Mouse (Mus musculus) limb, embryonic 14.5 days (tissue): ENCODE measurements around the gene Lmtk2. TPM values are rescaled to one million over a fixed set of nuclear protein-coding genes. Genes with fewer than 3 reads are reported as not detected.

ENCODE experiments used
- ATAC-seq: fragments of 200-750 bp; cut with Nextera tagmentation; 2 replicates; pipeline ENCODE4 v1.8.0; 2017; ENCODE audit warnings: low read depth, moderate number of reproducible peaks, moderate TSS enrichment; ENCODE audit not compliant: low FRiP score
- DNase-seq: peaks from one replicate; pipeline ENCODE4 v3.0.0-alpha.2; 2015; ENCODE audit warnings: low spot score
- H3K27ac ChIP-seq: fragments of 300-500 bp; sonication (generic); replicated peaks from 2 replicates; pipeline ENCODE4 v1.5.1; 2014; ENCODE audit warnings: low read depth, mild to moderate bottlenecking, low read length, moderate library complexity, mixed read lengths
- H3K27me3 ChIP-seq: fragments of 300-500 bp; sonication (generic); 2 replicates; pipeline ENCODE4 v1.6.1; 2014; ENCODE audit warnings: low read length, mixed read lengths; ENCODE audit not compliant: control insufficient read depth, insufficient read depth
- H3K36me3 ChIP-seq: fragments of 300-500 bp; sonication (generic); 2 replicates; pipeline ENCODE4 v1.6.1; 2014; ENCODE audit warnings: mild to moderate bottlenecking, low read length, moderate library complexity, mixed read lengths; ENCODE audit not compliant: control insufficient read depth, insufficient read depth
- H3K4me1 ChIP-seq: fragments of 300-500 bp; sonication (generic); 2 replicates; pipeline ENCODE4 v1.6.1; 2014; ENCODE audit warnings: antibody characterized with exemption, low read length, mixed read lengths; ENCODE audit not compliant: control insufficient read depth, insufficient read depth
- H3K4me2 ChIP-seq: fragments of 300-500 bp; sonication (generic); replicated peaks from 2 replicates; pipeline ENCODE4 v1.6.1; 2014; ENCODE audit warnings: low read depth, mild to moderate bottlenecking, low read length, moderate library complexity; ENCODE audit not compliant: severe bottlenecking
- H3K4me3 ChIP-seq: fragments of 300-500 bp; sonication (generic); replicated peaks from 2 replicates; pipeline ENCODE4 v1.5.1; 2014; ENCODE audit warnings: low read length
- H3K9ac ChIP-seq: fragments of 300-500 bp; sonication (generic); 2 replicates; pipeline ENCODE4 v1.6.1; 2014; ENCODE audit warnings: mild to moderate bottlenecking, low read depth, low read length, moderate library complexity; ENCODE audit not compliant: severe bottlenecking
- H3K9me3 ChIP-seq: fragments of 300-500 bp; sonication (generic); 2 replicates; pipeline ENCODE4 v1.6.1; 2016; ENCODE audit warnings: low read length; ENCODE audit not compliant: control insufficient read depth
- POLR2A ChIP-seq: fragments of 200-500 bp; IDR thresholded peaks from 2 replicates; pipeline ENCODE4 v1.8.0; 2012; ENCODE audit warnings: inconsistent platforms, mild to moderate bottlenecking, moderate library complexity, borderline replicate concordance; ENCODE audit not compliant: insufficient read depth, insufficient read length; ENCODE audit errors: extremely low read depth
- WGBS: fragments of 180-500 bp; shearing (Covaris S2); extraction: QIAGEN DNeasy Blood & Tissue Kit; methylation state at CpG from one replicate; pipeline ENCODE4 v1.1.7; 2014; 5-methylcytosine and 5-hydroxymethylcytosine counted together
- polyA plus RNA-seq, 2 experiments: library from polyadenylated mRNA; depleted of rRNA in 1 of 2; stranded (reverse) in 1 of 2; unstranded in 1 of 2; fragments of >200 nt; fragmentation: Nextera tagmentation in 1 of 2; extraction: Ambion mirVana in 1 of 2; gene quantifications; 2 replicates each; pipeline versions ENCODE4 v1.2.1 to v1.2.3; 2012 to 2014

Lmtk2 gene
- polyA plus RNA-seq, 2 experiments = 3.6 to 8.2 TPM

DNA sequence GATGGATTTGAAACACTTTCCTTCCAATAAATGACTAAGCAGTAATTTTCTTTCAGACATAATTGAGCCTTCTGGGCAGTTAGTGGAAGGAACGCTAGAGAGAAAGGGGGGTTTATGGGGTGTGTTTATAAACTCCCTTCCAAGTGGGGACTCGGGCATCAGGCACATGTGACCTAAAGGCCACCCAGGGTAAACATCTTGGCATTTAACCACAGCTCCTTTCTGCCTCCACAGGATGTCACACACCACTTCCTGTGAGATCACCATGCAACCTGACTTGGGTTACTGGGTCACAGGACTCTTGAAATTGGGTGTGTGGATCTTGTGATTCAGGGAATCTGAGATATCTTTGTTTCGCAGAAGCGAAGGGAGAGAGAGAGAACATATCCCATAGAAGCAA is 121.1 kb downstream of the Lmtk2 start:
- H3K4me1 ChIP-seq = peaks cover 9% of the 10 kb centered on the region
- H3K9me3 ChIP-seq = no peaks in the 10 kb centered on the region
- no peak overlapping the region for H3K4me2 ChIP-seq
- no peak overlapping the region for H3K9ac ChIP-seq
- DNase-seq (no peak), ATAC-seq (no peak)
- H3K4me3 ChIP-seq = no peak overlapping the region
- TF ChIP-seq POLR2A = no peak
- no peaks in the 10 kb centered on the region for H3K27me3 ChIP-seq
- no peak overlapping the region for H3K27ac ChIP-seq
- H3K36me3 ChIP-seq = peaks cover 12% of the 10 kb centered on the region; the same call in 1 of the 2 replicates
- WGBS = 54% methylated on average over 4 of the region's 4 CpGs

DNA sequence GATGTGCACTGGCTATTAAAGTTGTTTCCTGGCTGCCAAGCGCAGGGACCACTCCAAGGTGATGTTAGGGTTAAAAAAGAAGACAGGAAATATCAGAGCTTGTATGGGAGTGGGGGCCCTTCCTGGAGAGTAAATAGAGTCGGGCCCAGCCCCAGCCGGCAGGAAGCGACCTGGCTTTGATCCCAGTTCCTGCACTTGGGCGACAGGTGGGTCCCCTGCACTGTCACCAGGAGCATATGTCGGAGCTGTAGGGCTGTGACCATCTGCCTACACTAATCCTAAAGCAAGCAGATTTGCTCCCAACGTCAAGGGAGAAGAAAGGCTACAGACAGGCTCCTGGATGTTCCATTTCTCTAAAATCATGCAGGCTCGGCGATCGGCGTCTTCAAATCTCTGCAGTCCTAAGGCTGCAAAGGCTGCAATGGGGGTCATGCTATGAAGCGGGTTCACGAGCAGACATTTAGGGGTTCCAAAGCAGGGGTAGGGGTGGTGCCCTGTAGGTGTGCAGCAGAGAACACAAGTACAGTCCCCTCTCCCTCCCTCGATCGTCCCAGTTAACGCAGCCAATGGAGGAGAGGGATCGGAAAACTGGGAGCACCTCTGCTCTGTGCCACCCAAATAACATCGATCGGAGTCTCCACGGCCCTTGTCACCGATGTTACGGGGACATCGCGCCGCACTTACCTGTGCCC is 122.7 kb downstream of the Lmtk2 start:
- Histone ChIP-seq H3K36me3 (peaks cover 5% of the 10 kb centered on the region; the same call in 1 of the 2 replicates), H3K9me3 (no peaks in the 10 kb centered on the region), H3K4me2 (peak overlapping the region; percentile 85), H3K27ac (no peak overlapping the region), H3K4me1 (peaks cover 9% of the 10 kb centered on the region), H3K4me3 (peak overlapping the region; percentile 71), H3K9ac (peak overlapping the region; percentile 72), H3K27me3 (no peaks in the 10 kb centered on the region)
- TF ChIP-seq POLR2A = no peak
- WGBS = under 1% methylated on average over 25 of the region's 25 CpGs
- DNase-seq (peak; percentile 40), ATAC-seq (peak; percentile 60)

DNA sequence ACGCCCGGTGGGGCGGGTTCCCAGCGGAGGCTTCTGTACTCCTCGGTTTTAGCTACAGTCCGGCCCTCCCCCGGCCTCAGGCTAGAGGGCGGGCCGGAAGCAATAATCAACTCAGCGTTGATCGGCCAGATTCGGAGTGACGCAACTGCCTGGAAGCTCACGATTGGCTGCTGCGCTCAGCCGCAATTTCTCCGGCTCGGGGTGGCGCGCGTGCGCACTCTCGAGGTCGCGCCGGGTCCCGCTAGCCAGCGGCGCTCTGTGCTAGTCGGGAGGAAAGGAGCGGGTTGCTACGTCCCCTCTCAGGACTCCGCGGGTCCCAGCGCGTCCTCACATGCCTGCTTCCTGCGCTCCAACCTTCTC is 123.2 kb downstream of the Lmtk2 start, which contains the start of gene Tecpr1:
Tecpr1 (minus strand) TSS at position 113 of the 360 bp plus-strand sequence.
- H3K27me3 ChIP-seq = no peaks in the 10 kb centered on the region
- DNase-seq (peak; percentile 96), ATAC-seq (peak; percentile 97)
- peak within 1 kb of the TSS; percentile 58 for H3K27ac ChIP-seq
- peak; percentile 68; the same call in 1 of the 2 replicates for TF ChIP-seq POLR2A
- peak within 1 kb of the TSS; percentile 71 for H3K4me3 ChIP-seq
- H3K9ac ChIP-seq = peak within 1 kb of the TSS; percentile 72
- peak within 1 kb of the TSS; percentile 85 for H3K4me2 ChIP-seq
- peaks cover 9% of the 10 kb centered on the region for H3K4me1 ChIP-seq
- peaks cover under 1% of the 10 kb centered on the region; the same call in 1 of the 2 replicates for H3K36me3 ChIP-seq
- under 1% methylated on average over 26 of the region's 37 CpGs for WGBS
- no peaks in the 10 kb centered on the region for H3K9me3 ChIP-seq

DNA sequence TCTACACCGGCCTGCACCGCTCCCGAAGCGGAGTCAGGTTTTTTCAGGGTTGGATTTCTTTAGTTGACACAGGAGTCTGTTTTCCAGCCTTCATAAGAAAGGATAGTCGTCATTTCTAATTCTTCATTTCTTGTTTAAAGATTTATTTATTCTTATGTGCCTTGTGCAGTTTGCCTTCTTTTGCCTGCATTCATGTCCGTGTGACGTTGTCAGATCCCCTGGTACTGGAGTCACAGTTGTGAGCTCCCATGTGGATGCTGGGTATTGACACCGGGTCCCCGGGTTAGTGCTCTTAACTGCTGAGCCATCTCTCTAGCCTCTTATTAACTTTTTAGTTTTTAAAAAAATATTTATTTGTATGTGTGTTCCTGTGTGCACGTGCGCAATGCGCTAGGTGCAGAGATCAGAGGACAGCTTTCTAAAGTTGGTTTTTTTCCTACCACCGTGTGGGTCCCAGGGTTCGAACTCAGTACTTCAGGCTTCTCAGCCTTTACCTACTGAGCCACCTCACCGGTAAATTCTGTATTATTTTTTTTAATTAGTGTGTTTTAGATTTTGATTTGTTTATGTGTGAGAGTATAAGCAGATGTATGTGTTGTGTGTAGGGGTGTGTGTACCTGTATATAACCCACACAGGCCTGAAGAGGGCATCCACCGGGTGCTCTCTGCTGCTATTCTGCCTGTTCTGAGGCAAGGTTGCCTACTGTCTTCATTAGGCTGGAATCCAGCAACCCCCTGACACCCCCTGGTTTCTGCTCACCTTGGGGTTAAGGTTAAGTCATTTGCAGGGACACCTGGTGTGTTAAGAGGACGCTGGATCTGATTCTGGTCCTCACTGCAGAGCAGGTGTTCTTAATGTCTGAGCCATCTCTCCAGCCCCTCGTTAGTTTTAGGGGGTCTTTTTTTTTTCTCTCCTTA is 123.9 kb downstream of the Lmtk2 start:
- peak overlapping the region; percentile 71 for H3K4me3 ChIP-seq
- no peak for TF ChIP-seq POLR2A
- H3K27me3 ChIP-seq = no peaks in the 10 kb centered on the region
- DNase-seq = no peak
- H3K4me2 ChIP-seq = peak overlapping the region; percentile 85
- WGBS = 20% methylated on average over 18 of the region's 18 CpGs
- peak overlapping the region; percentile 72 for H3K9ac ChIP-seq
- H3K9me3 ChIP-seq = no peaks in the 10 kb centered on the region
- no peaks in the 10 kb centered on the region for H3K36me3 ChIP-seq
- no peak for ATAC-seq
- peaks cover 9% of the 10 kb centered on the region for H3K4me1 ChIP-seq
- H3K27ac ChIP-seq = peak overlapping the region; percentile 58

DNA sequence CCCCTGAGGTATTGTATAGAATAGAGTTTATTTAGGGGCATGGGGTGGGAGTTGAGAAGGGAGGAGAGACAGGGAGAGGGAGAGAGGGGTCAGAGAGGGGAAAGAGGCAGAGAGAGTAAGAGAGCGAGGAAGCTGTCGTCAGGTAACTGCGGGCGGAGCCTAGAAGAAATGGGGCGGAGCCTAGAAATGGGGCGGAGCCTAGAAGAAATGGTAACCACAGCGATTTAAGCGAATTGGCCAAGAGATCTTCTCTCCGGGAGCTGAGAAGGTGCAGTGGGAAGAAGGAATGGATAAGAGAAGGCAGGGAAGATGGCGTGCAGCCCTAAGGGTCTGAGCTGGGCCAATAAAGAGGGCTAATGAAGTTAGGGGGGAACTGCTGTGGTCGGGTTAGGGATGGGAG is 126.0 kb downstream of the Lmtk2 start:
- no peak overlapping the region for H3K9ac ChIP-seq
- 24% methylated on average over 11 of the region's 11 CpGs for WGBS
- peaks cover 9% of the 10 kb centered on the region for H3K4me1 ChIP-seq
- no peak overlapping the region for H3K4me3 ChIP-seq
- ATAC-seq = no peak
- H3K4me2 ChIP-seq = no peak overlapping the region
- H3K36me3 ChIP-seq = no peaks in the 10 kb centered on the region
- H3K9me3 ChIP-seq = no peaks in the 10 kb centered on the region
- H3K27me3 ChIP-seq = no peaks in the 10 kb centered on the region
- no peak overlapping the region for H3K27ac ChIP-seq
- TF ChIP-seq POLR2A = no peak
- DNase-seq = no peak
